Comparison of ENCODE assay signal across 10 mouse cellular contexts in the genomic region with DNA sequence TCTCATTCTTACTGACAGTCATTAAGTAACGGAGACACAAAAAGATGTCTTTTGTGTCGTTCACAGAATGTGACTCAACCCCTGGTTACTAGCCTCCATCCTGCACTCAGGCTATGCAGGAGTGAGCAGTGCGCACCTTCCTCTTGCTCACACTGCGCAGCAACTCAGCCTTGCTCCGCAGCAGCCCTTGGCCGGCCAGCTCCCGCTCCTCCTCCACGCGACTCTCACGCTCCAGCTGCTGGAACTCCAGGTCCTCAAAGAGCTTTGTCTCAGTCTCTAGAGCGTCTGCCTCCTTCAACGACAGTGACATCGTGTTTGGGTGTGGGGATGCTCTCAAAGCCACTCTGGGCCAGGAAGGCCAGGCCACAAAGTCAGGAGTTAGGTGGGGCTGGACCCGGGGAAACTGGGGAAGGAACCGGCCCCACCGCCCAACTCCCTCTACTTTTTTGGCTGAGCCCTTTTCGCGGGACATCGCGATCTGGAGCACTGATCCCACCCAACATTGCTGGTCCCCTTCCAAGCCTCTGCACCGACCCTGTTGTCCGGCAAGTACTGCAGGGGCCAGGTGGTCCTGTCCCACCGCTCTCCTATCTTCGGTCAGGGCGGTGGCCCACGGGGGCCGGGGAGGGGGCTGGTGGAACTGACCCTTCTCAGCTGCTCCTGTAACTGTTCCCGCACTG. TPM values are rescaled to one million over a fixed set of nuclear protein-coding genes. Genes with fewer than 3 reads are reported as not detected.
DNase-seq lines count a peak whose midpoint lies in the region; ATAC-seq and TF ChIP-seq lines count a peak whose summit lies in the region.
"Had no signal": no experiment of that assay in that cellular context is flagged by ENCODE, and none has a peak within 500 bp of the region (broad histone marks: within the 10 kb centered on the region; RNA-seq: fewer than 3 reads in every experiment).

No protein-coding gene starts in this region.

- no peak for DNase-seq in layer of hippocampus, adult 2 months (ENCODE audit: low spot score in 2 of 2)
- DNase-seq in layer of hippocampus, postnatal 36 days, result no peak
- DNase-seq in right cerebral cortex, postnatal 4 days, result no peak
- no peak for DNase-seq in ovary, postnatal 10 days (ENCODE audit: low spot score)
- DNase-seq in gastrocnemius, adult 18-20 months (ENCODE audit: low spot score), result no peak

- 29% methylated on average over 28 of the region's 28 CpGs for WGBS in embryonic facial prominence, embryonic 15.5 days
- WGBS in hindbrain, embryonic 16.5 days, result 25% methylated on average over 28 of the region's 28 CpGs
- WGBS in midbrain, embryonic 16.5 days, result 15% methylated on average over 26 of the region's 28 CpGs

- H3K9ac ChIP-seq in embryonic facial prominence, embryonic 15.5 days, result peak overlapping the region; percentile 28
- H3K9ac ChIP-seq in hindbrain, embryonic 16.5 days (ENCODE audit: low read depth, low read length), result peak overlapping the region; percentile 51
- H3K9ac ChIP-seq in midbrain, embryonic 16.5 days (ENCODE audit: low read depth, low read length), result no peak overlapping the region

- no peak for TF ChIP-seq CTCF in layer of hippocampus, adult 2 months (conservative IDR thresholded peaks at IDR 0.05)

- peak overlapping the region; percentile 46 for H3K4me3 ChIP-seq in layer of hippocampus, adult 2 months
- H3K4me3 ChIP-seq in embryonic facial prominence, embryonic 15.5 days (replicated peaks), result peak overlapping the region; percentile 48
- peak overlapping the region; percentile 33 for H3K4me3 ChIP-seq in hindbrain, embryonic 16.5 days (ENCODE audit: low read length)
- H3K4me3 ChIP-seq in midbrain, embryonic 16.5 days (ENCODE audit: low read depth, low read length), result no peak overlapping the region; the same call in 1 of the 2 replicates

- H3K4me2 ChIP-seq in embryonic facial prominence, embryonic 15.5 days (replicated peaks), result peak overlapping the region; percentile 74
- H3K4me2 ChIP-seq in hindbrain, embryonic 16.5 days (ENCODE audit: low read length), result peak overlapping the region; percentile 51
- peak overlapping the region; percentile 35 for H3K4me2 ChIP-seq in midbrain, embryonic 16.5 days (ENCODE audit: low read length)

- no peaks in the 10 kb centered on the region for H3K9me3 ChIP-seq in embryonic facial prominence, embryonic 15.5 days (replicated peaks)
- H3K9me3 ChIP-seq in hindbrain, embryonic 16.5 days (ENCODE audit: control insufficient read depth, low read length), result no peaks in the 10 kb centered on the region
- H3K9me3 ChIP-seq in midbrain, embryonic 16.5 days (replicated peaks; ENCODE audit: control insufficient read depth, low read length, poor library complexity, severe bottlenecking), result no peaks in the 10 kb centered on the region

- H3K27me3 ChIP-seq in embryonic facial prominence, embryonic 15.5 days, result no peaks in the 10 kb centered on the region
- no peaks in the 10 kb centered on the region for H3K27me3 ChIP-seq in hindbrain, embryonic 16.5 days (replicated peaks; ENCODE audit: control insufficient read depth, insufficient read depth, low read length)
- no peaks in the 10 kb centered on the region for H3K27me3 ChIP-seq in midbrain, embryonic 16.5 days (ENCODE audit: control insufficient read depth, insufficient read depth, low read depth, low read length)

- no peak overlapping the region for H3K27ac ChIP-seq in layer of hippocampus, adult 2 months
- peak overlapping the region; percentile 68 for H3K27ac ChIP-seq in embryonic facial prominence, embryonic 15.5 days (replicated peaks)
- H3K27ac ChIP-seq in hindbrain, embryonic 16.5 days (ENCODE audit: low read depth, low read length), result no peak overlapping the region
- no peak overlapping the region for H3K27ac ChIP-seq in midbrain, embryonic 16.5 days (ENCODE audit: low read length)

- no peak for ATAC-seq in embryonic facial prominence, embryonic 15.5 days (ENCODE audit: insufficient number of reproducible peaks, low FRiP score, low TSS enrichment, low read depth)
- ATAC-seq in hindbrain, embryonic 16.5 days, result no peak
- peak; percentile 59; the same call in 1 of the 2 replicates for ATAC-seq in midbrain, embryonic 16.5 days

- H3K36me3 ChIP-seq in embryonic facial prominence, embryonic 15.5 days, result peaks cover 73% of the 10 kb centered on the region
- H3K36me3 ChIP-seq in hindbrain, embryonic 16.5 days (ENCODE audit: control insufficient read depth, insufficient read depth, low read length), result peaks cover 28% of the 10 kb centered on the region
- H3K36me3 ChIP-seq in midbrain, embryonic 16.5 days (ENCODE audit: control insufficient read depth, insufficient read depth, low read length), result peaks cover 23% of the 10 kb centered on the region

- H3K4me1 ChIP-seq in embryonic facial prominence, embryonic 15.5 days, result peaks cover 39% of the 10 kb centered on the region
- peaks cover 16% of the 10 kb centered on the region for H3K4me1 ChIP-seq in hindbrain, embryonic 16.5 days (ENCODE audit: control insufficient read depth, insufficient read depth, low read depth, low read length)
- H3K4me1 ChIP-seq in midbrain, embryonic 16.5 days (ENCODE audit: control insufficient read depth, insufficient read depth, low read length), result peaks cover 13% of the 10 kb centered on the region; the same call in 1 of the 2 replicates

RNA-seq across cellular contexts. Expression of a gene that starts 27.1 kb away (rescaled TPM):
- 10 to 100 TPM; 71.8 to 86.4 TPM for total RNA-seq in layer of hippocampus, adult 2 months (2021)
- 10 to 100 TPM; 88.5 to 95.6 TPM for total RNA-seq in layer of hippocampus, postnatal 36 days (2021)
- 38.6 and 39.0 TPM in 2 replicates for polyA plus RNA-seq in embryonic facial prominence, embryonic 15.5 days (2015; fragmentation: Nextera tagmentation; extraction: Ambion mirVana)
- polyA plus RNA-seq in hindbrain, embryonic 16.5 days (2015; fragmentation: Nextera tagmentation; extraction: Ambion mirVana), result 37.4 and 44.2 TPM in 2 replicates
- polyA plus RNA-seq in midbrain, embryonic 16.5 days (2015; fragmentation: Nextera tagmentation; extraction: Ambion mirVana), result 48.1 and 51.7 TPM in 2 replicates
- total RNA-seq in gastrocnemius, adult 18-20 months (2021), result 10 to 100 TPM; 29.0 to 35.9 TPM

RNA-seq across cellular contexts. Expression of a gene that starts 34.9 kb away (rescaled TPM):
- under 1 TPM in 1 of 2 experiments, not detected in 1; 0.18 TPM for total RNA-seq in layer of hippocampus, adult 2 months (2021)
- total RNA-seq in layer of hippocampus, postnatal 36 days (2021), result not detected
- polyA plus RNA-seq in embryonic facial prominence, embryonic 15.5 days (2015; fragmentation: Nextera tagmentation; extraction: Ambion mirVana), result not detected in 2 replicates
- not detected in 2 replicates for polyA plus RNA-seq in hindbrain, embryonic 16.5 days (2015; fragmentation: Nextera tagmentation; extraction: Ambion mirVana)
- polyA plus RNA-seq in midbrain, embryonic 16.5 days (2015; fragmentation: Nextera tagmentation; extraction: Ambion mirVana), result not detected in 2 replicates
- total RNA-seq in gastrocnemius, adult 18-20 months (2021), result not detected
- total RNA-seq: gastrocnemius, postnatal 36 days had no signal
- polyA plus RNA-seq: spleen, adult 2 months had no signal

RNA-seq across cellular contexts. Expression of a gene that starts 59.8 kb away (rescaled TPM):
- total RNA-seq in layer of hippocampus, adult 2 months (2021), result 100 to 1,000 TPM in 1 of 2 experiments, 10 to 100 TPM in 1; 100.0 to 103 TPM
- 100 to 1,000 TPM; 104 to 112 TPM for total RNA-seq in layer of hippocampus, postnatal 36 days (2021)
- polyA plus RNA-seq in embryonic facial prominence, embryonic 15.5 days (2015; fragmentation: Nextera tagmentation; extraction: Ambion mirVana), result 191 and 195 TPM in 2 replicates
- 130 and 145 TPM in 2 replicates for polyA plus RNA-seq in hindbrain, embryonic 16.5 days (2015; fragmentation: Nextera tagmentation; extraction: Ambion mirVana)
- polyA plus RNA-seq in midbrain, embryonic 16.5 days (2015; fragmentation: Nextera tagmentation; extraction: Ambion mirVana), result 140 and 146 TPM in 2 replicates
- 10 to 100 TPM; 70.7 to 81.5 TPM for total RNA-seq in gastrocnemius, adult 18-20 months (2021)

RNA-seq across cellular contexts. Expression of a gene that starts 59.8 kb away (rescaled TPM):
- total RNA-seq in layer of hippocampus, adult 2 months (2021), result 10 to 100 TPM; 73.9 to 84.9 TPM
- total RNA-seq in layer of hippocampus, postnatal 36 days (2021), result 10 to 100 TPM; 68.1 to 69.1 TPM
- polyA plus RNA-seq in embryonic facial prominence, embryonic 15.5 days (2015; fragmentation: Nextera tagmentation; extraction: Ambion mirVana), result 107 and 125 TPM in 2 replicates
- polyA plus RNA-seq in hindbrain, embryonic 16.5 days (2015; fragmentation: Nextera tagmentation; extraction: Ambion mirVana), result 152 and 160 TPM in 2 replicates
- 188 and 193 TPM in 2 replicates for polyA plus RNA-seq in midbrain, embryonic 16.5 days (2015; fragmentation: Nextera tagmentation; extraction: Ambion mirVana)
- total RNA-seq in gastrocnemius, adult 18-20 months (2021), result 10 to 100 TPM; 23.3 to 27.5 TPM
